Mouse (Mus musculus) mesoderm, embryonic 11.5 days (tissue): ENCODE results near the gene Mbnl1.

Experiments used
- DNase-seq: peaks from one replicate; pipeline ENCODE4 v3.0.0-alpha.2; 2012; ENCODE audit warnings: low read depth, low spot score

The Mbnl1 gene

GRCm38 (mm10) chr3:60608952-60609403 lies 136.3 kb downstream of the Mbnl1 start:
- peak; percentile 46 for DNase-seq

GRCm38 (mm10) chr3:60611839-60612238 lies 139.2 kb downstream of the Mbnl1 start:
- peak; percentile 67 for DNase-seq

GRCm38 (mm10) chr3:60613121-60613520 lies 140.5 kb downstream of the Mbnl1 start:
- no peak for DNase-seq

- no peak for DNase-seq
Observed at GRCm38 (mm10) chr3:60614516-60614915, 141.9 kb downstream of the Mbnl1 start.

- DNase-seq, result no peak
Observed at GRCm38 (mm10) chr3:60615057-60615606, 142.5 kb downstream of the Mbnl1 start.

- no peak for DNase-seq
Observed at GRCm38 (mm10) chr3:60615615-60616014, 143.0 kb downstream of the Mbnl1 start.

GRCm38 (mm10) chr3:60616147-60616546 lies 143.5 kb downstream of the Mbnl1 start:
- no peak for DNase-seq

GRCm38 (mm10) chr3:60617643-60618042 lies 145.0 kb downstream of the Mbnl1 start:
- no peak for DNase-seq

GRCm38 (mm10) chr3:60620236-60620635 lies 147.6 kb downstream of the Mbnl1 start:
- no peak for DNase-seq

GRCm38 (mm10) chr3:60631183-60631582 lies 158.6 kb downstream of the Mbnl1 start:
- DNase-seq, result no peak

- DNase-seq, result no peak
Observed at GRCm38 (mm10) chr3:60631754-60632153, 159.1 kb downstream of the Mbnl1 start.

- no peak for DNase-seq
Observed at GRCm38 (mm10) chr3:60632796-60633466, 160.3 kb downstream of the Mbnl1 start.

GRCm38 (mm10) chr3:60638530-60638929 lies 165.9 kb downstream of the Mbnl1 start:
- DNase-seq, result no peak

GRCm38 (mm10) chr3:60639135-60639534 lies 166.5 kb downstream of the Mbnl1 start:
- DNase-seq, result no peak

- DNase-seq, result no peak
Observed at GRCm38 (mm10) chr3:60642227-60642626, 169.6 kb downstream of the Mbnl1 start.

- no peak for DNase-seq
Observed at GRCm38 (mm10) chr3:60645531-60645930, 172.9 kb downstream of the Mbnl1 start.

- DNase-seq, result no peak
Observed at GRCm38 (mm10) chr3:60648293-60648692, 175.7 kb downstream of the Mbnl1 start.

GRCm38 (mm10) chr3:60660762-60661161 lies 188.1 kb downstream of the Mbnl1 start:
- no peak for DNase-seq
